Mouse (Mus musculus) neural tube, embryonic 12.5 days (tissue): ENCODE data around the gene H2-DMa. TPM values are rescaled to one million over a fixed set of nuclear protein-coding genes. Genes with fewer than 3 reads are reported as not detected.

Source experiments
- ATAC-seq: fragments of 200-750 bp; cut with Nextera tagmentation; 2 replicates; pipeline ENCODE4 v1.8.0; 2017; ENCODE audit warnings: low read depth, mild to moderate bottlenecking, moderate TSS enrichment, moderate library complexity; ENCODE audit not compliant: low FRiP score
- H3K27ac ChIP-seq: fragments of 300-500 bp; sonication (generic); 2 replicates; pipeline ENCODE4 v1.5.1; 2016
- H3K27me3 ChIP-seq: fragments of 300-500 bp; sonication (generic); replicated peaks from 2 replicates; pipeline ENCODE4 v1.6.1; 2016; ENCODE audit warnings: mild to moderate bottlenecking
- H3K36me3 ChIP-seq: fragments of 300-500 bp; sonication (generic); 2 replicates; pipeline ENCODE4 v1.6.1; 2016; ENCODE audit warnings: mild to moderate bottlenecking
- H3K4me1 ChIP-seq: fragments of 300-500 bp; sonication (generic); 2 replicates; pipeline ENCODE4 v1.6.1; 2016
- H3K4me2 ChIP-seq: fragments of 300-500 bp; sonication (generic); replicated peaks from 2 replicates; pipeline ENCODE4 v1.6.1; 2016; ENCODE audit warnings: mild to moderate bottlenecking
- H3K4me3 ChIP-seq: fragments of 300-500 bp; sonication (generic); 2 replicates; pipeline ENCODE4 v1.5.1; 2016
- H3K9ac ChIP-seq: fragments of 300-500 bp; sonication (generic); 2 replicates; pipeline ENCODE4 v1.6.1; 2016; ENCODE audit warnings: mild to moderate bottlenecking
- H3K9me3 ChIP-seq: fragments of 300-500 bp; sonication (generic); 2 replicates; pipeline ENCODE4 v1.6.1; 2016; ENCODE audit warnings: mild to moderate bottlenecking
- WGBS: fragments of 180-500 bp; shearing (Covaris S2); methylation state at CpG from one replicate; pipeline ENCODE4 v1.1.7; 2016; 5-methylcytosine and 5-hydroxymethylcytosine counted together
- polyA plus RNA-seq: library from polyadenylated mRNA; unstranded; fragments of >200 nt; fragmentation: Nextera tagmentation; extraction: Ambion mirVana; gene quantifications from 2 replicates; pipeline ENCODE4 v1.2.1, GENCODE M21; 2016

H2-DMa gene
- polyA plus RNA-seq, 1 experiment from 2014 or later: 12.3 TPM

DNA sequence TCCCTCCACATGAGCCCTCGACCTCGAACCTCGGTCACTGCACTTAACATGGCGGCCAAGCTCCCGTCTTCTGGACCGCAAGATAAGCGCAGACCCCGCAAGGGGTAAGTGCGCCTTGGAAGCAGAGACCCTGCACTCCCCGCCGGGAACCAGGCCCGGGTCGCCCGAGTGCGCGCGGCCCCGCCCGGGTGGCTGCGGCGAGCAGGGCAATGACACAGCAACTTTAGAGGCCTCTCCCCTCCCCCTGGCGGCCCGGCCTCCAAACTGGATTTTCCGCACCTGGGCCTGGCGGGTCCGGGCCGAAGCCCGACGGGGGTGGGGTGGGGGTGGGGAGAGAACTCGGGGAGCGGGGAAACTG lies 1.5 kb downstream of the H2-DMa start:
- Histone ChIP-seq H3K9ac (peak overlapping the region; percentile 97), H3K36me3 (peaks cover 23% of the 10 kb centered on the region), H3K9me3 (no peaks in the 10 kb centered on the region), H3K27ac (peak overlapping the region; percentile 100), H3K27me3 (no peaks in the 10 kb centered on the region), H3K4me2 (peak overlapping the region; percentile 99), H3K4me3 (peak overlapping the region; percentile 96), H3K4me1 (peaks cover 23% of the 10 kb centered on the region)
- under 1% methylated on average over 31 of the region's 31 CpGs for WGBS
- peak; percentile 3 for ATAC-seq

GRCm38 (mm10) chr17:34121172-34121878 lies 2.0 kb downstream of the H2-DMa start:
- Histone ChIP-seq H3K27ac (peak overlapping the region; percentile 100), H3K4me2 (peak overlapping the region; percentile 99), H3K27me3 (no peaks in the 10 kb centered on the region), H3K36me3 (peaks cover 19% of the 10 kb centered on the region), H3K4me1 (peaks cover 22% of the 10 kb centered on the region), H3K4me3 (peak overlapping the region; percentile 96), H3K9me3 (no peaks in the 10 kb centered on the region), H3K9ac (peak overlapping the region; percentile 97)
- ATAC-seq: peak; percentile 27
- WGBS: under 1% methylated on average over 32 of the region's 35 CpGs

GRCm38 (mm10) chr17:34121879-34122187 lies 2.5 kb downstream of the H2-DMa start:
- peaks cover 14% of the 10 kb centered on the region for H3K36me3 ChIP-seq
- ATAC-seq: peak; percentile 33
- WGBS: 0% methylated on average over 10 of the region's 10 CpGs
- peak overlapping the region; percentile 96 for H3K4me3 ChIP-seq
- no peaks in the 10 kb centered on the region for H3K9me3 ChIP-seq
- H3K9ac ChIP-seq: peak overlapping the region; percentile 97
- H3K27me3 ChIP-seq: no peaks in the 10 kb centered on the region
- peak overlapping the region; percentile 99 for H3K4me2 ChIP-seq
- H3K27ac ChIP-seq: peak overlapping the region; percentile 100
- peaks cover 17% of the 10 kb centered on the region for H3K4me1 ChIP-seq

- Histone ChIP-seq H3K27ac (peak within 1 kb of the TSS; percentile 100), H3K4me3 (peak within 1 kb of the TSS; percentile 96), H3K4me2 (peak within 1 kb of the TSS; percentile 99), H3K36me3 (peaks cover 13% of the 10 kb centered on the region), H3K27me3 (no peaks in the 10 kb centered on the region), H3K4me1 (peaks cover 11% of the 10 kb centered on the region; the same call in 1 of the 2 replicates), H3K9me3 (no peaks in the 10 kb centered on the region), H3K9ac (peak within 1 kb of the TSS; percentile 97)
- under 1% methylated on average over 69 of the region's 75 CpGs for whole genome bisulfite sequencing
- ATAC-seq: peak; percentile 45
These were observed 3.0 kb downstream of the H2-DMa start, which contains the start of gene Brd2 for GRCm38 (mm10) chr17:34122188-34122984. Brd2 (minus strand) TSS chr17:34122634.

- H3K4me1 ChIP-seq: peaks cover 11% of the 10 kb centered on the region; the same call in 1 of the 2 replicates
- peak overlapping the region; percentile 96 for H3K4me3 ChIP-seq
- H3K27me3 ChIP-seq: no peaks in the 10 kb centered on the region
- H3K4me2 ChIP-seq: peak overlapping the region; percentile 99
- ATAC-seq: no peak
- H3K27ac ChIP-seq: no peak overlapping the region
- no peaks in the 10 kb centered on the region for H3K9me3 ChIP-seq
- WGBS: 3% methylated on average over 7 of the region's 7 CpGs
- peaks cover 8% of the 10 kb centered on the region for H3K36me3 ChIP-seq
- H3K9ac ChIP-seq: peak overlapping the region; percentile 97
These were observed 3.8 kb downstream of the H2-DMa start for GRCm38 (mm10) chr17:34123111-34123510.

DNA sequence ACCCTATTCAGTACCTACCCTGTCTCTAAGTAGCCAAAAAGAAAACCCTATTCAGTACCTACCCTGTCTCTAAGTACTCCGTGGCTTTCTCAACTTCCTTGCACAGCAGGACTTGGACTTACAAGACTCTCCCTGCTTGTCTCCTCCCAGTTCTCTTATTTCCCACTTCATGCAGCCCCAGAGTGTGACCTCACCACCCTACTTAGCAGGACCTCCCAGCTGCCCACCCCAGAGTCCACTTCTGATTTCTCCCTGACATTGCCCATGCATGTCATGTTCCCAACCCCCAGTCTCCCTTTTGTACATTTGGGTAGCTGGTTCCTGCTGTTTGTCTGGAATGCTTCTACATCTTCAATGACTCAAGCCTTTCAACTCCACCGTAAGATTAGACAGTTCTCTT lies 4.2 kb downstream of the H2-DMa start:
- Histone ChIP-seq H3K4me1 (peaks cover 13% of the 10 kb centered on the region; the same call in 1 of the 2 replicates), H3K36me3 (peaks cover 4% of the 10 kb centered on the region), H3K4me2 (peak overlapping the region; percentile 99), H3K4me3 (peak overlapping the region; percentile 96), H3K9me3 (no peaks in the 10 kb centered on the region), H3K27ac (no peak overlapping the region), H3K27me3 (no peaks in the 10 kb centered on the region), H3K9ac (peak overlapping the region; percentile 97)
- no peak for ATAC-seq
- WGBS: 8% methylated on average over 2 of the region's 2 CpGs

- Histone ChIP-seq H3K4me1 (peaks cover 20% of the 10 kb centered on the region), H3K4me3 (no peak overlapping the region), H3K36me3 (no peaks in the 10 kb centered on the region), H3K27ac (no peak overlapping the region), H3K27me3 (no peaks in the 10 kb centered on the region), H3K4me2 (no peak overlapping the region), H3K9me3 (no peaks in the 10 kb centered on the region), H3K9ac (no peak overlapping the region)
- ATAC-seq: no peak
- WGBS: 92% methylated on average over 6 of the region's 6 CpGs
These were observed 5.3 kb downstream of the H2-DMa start for GRCm38 (mm10) chr17:34124649-34125048.

DNA sequence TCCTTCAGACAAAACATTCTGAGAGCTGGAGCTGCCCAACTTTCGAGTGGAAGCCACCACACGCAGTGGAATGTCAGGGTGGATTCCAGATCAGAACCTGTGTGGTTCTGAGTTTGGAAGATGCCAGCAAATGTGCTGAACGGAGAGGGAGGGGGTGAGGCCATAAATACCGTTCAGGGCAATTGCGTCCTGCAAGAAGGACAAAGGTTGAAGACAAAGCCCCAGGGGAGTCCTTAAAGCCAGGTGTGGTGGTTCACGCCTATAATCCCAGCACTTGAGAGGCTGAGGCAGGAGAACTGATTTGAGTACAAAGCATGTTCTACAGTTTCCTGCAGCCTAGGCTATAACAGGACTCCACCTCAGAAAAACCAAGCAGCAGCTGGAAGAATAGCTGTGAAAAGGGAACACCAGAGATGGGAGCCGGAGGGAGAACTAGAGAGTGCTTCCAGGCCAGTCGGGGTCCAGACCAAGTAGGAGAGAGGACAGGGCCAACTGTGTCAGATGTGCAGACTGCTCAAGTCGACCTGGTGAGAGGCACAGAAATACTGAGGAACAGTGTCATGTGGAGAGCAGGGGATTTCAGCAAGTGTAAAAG lies 7.6 kb downstream of the H2-DMa start:
- 31% methylated on average over 9 of the region's 9 CpGs for WGBS
- peaks cover 20% of the 10 kb centered on the region for H3K4me1 ChIP-seq
- H3K9ac ChIP-seq: no peak overlapping the region
- no peak overlapping the region for H3K4me2 ChIP-seq
- ATAC-seq: no peak
- H3K27me3 ChIP-seq: no peaks in the 10 kb centered on the region
- no peak overlapping the region for H3K4me3 ChIP-seq
- H3K27ac ChIP-seq: no peak overlapping the region
- H3K9me3 ChIP-seq: no peaks in the 10 kb centered on the region
- no peaks in the 10 kb centered on the region for H3K36me3 ChIP-seq

- Histone ChIP-seq H3K36me3 (no peaks in the 10 kb centered on the region), H3K27ac (no peak overlapping the region), H3K27me3 (no peaks in the 10 kb centered on the region), H3K4me1 (peaks cover 20% of the 10 kb centered on the region), H3K4me2 (0 out of 2 replicates have a peak overlapping the region, but pooled peaks have one; percentile 12), H3K9me3 (no peaks in the 10 kb centered on the region), H3K4me3 (no peak overlapping the region), H3K9ac (no peak overlapping the region)
- WGBS: 20% methylated on average over 6 of the region's 6 CpGs
- ATAC-seq: no peak
These were observed 8.1 kb downstream of the H2-DMa start for GRCm38 (mm10) chr17:34127475-34127874.

GRCm38 (mm10) chr17:34128264-34128937 lies 9.1 kb downstream of the H2-DMa start:
- H3K36me3 ChIP-seq: no peaks in the 10 kb centered on the region
- H3K4me2 ChIP-seq: peak overlapping the region; percentile 39
- ATAC-seq: no peak
- H3K27ac ChIP-seq: no peak overlapping the region
- H3K9ac ChIP-seq: no peak overlapping the region
- H3K9me3 ChIP-seq: no peaks in the 10 kb centered on the region
- H3K4me3 ChIP-seq: no peak overlapping the region
- peaks cover 16% of the 10 kb centered on the region for H3K4me1 ChIP-seq
- WGBS: 28% methylated on average over 13 of the region's 13 CpGs
- no peaks in the 10 kb centered on the region for H3K27me3 ChIP-seq

DNA sequence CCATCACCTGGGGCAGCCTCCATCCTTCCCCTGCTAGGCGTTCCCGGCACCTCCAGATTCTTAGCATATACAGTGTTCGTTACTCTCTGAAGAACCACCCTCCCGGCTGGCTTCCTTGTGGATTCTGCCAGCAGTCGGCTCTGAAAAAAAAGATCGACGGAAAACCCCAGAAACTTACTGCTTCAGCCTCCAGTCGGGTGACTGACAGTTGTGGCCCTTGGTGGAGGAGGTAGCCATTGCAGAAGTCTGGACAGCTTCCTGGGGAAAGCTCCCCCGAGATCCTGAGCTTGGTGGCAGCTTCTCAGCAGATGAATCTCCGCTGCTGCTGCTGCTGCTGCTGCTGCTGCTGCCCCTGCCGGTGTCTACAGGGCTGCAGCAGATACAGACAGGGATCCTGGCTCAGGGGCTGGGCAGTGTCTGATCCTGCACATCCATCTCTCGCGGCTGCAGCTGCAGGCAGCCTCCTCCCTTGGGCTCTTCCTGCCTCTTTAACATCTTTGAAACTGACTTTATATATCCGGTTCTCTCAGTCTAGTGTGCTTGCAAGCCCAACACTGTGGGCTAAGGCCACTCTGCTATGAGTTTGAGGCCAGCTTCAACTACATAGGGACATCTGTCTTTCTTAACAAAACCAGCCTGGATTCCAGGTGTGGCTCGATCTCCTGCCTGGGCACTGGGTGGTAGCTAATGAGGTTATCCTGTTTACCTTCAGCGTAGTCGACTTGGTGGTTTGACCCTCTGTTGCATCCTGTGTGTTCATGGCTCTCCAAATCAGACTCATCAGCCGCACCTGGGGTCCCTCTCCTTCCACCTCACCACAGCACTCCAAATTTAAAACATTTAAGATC lies 9.8 kb downstream of the H2-DMa start:
- WGBS: 27% methylated on average over 18 of the region's 18 CpGs
- ATAC-seq: 0 out of 2 replicates have a peak, but pooled peaks have one; percentile 19
- 0 out of 2 replicates have a peak overlapping the region, but pooled peaks have one; percentile 22 for H3K9ac ChIP-seq
- H3K27me3 ChIP-seq: no peaks in the 10 kb centered on the region
- H3K4me1 ChIP-seq: peaks cover 9% of the 10 kb centered on the region
- H3K36me3 ChIP-seq: no peaks in the 10 kb centered on the region
- peak overlapping the region; percentile 39 for H3K4me2 ChIP-seq
- H3K9me3 ChIP-seq: no peaks in the 10 kb centered on the region
- H3K4me3 ChIP-seq: no peak overlapping the region
- H3K27ac ChIP-seq: no peak overlapping the region
